Mouse (Mus musculus) lung, postnatal 0 days (tissue): ENCODE results near the gene Kmo.

Source experiments
- CTCF ChIP-seq: IDR thresholded peaks from 2 replicates; pipeline ENCODE4 v1.5.1; 2016; ENCODE audit warnings: antibody characterized with exemption, mild to moderate bottlenecking
- EP300 ChIP-seq: IDR thresholded peaks from 2 replicates; pipeline ENCODE4 v1.6.1; 2016; ENCODE audit warnings: antibody characterized with exemption, mild to moderate bottlenecking, control low read depth

DNA sequence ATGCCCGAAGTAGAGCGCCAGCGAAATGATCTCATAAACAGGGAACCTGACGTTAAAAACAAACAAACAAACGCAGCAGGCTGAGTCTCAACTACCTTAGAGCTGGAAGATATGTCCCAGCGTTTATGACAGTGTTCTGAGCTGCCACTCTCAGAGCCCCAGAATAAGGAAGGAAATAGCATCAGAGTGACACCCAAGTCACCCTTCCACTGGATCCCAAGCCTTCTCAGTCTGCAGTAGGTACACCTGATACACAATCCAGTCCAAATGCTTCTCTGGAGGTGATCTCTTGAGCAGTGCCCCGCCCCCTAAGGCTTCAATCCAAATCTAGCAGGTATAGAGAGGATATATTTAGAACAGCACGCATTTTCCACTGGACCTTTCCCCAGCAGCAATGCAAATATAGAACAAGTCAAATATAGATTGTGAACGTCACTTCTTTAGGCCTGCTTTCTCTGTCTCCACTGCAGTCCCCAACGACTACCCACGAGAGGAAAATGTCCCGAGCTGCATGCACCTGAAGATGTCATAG lies 73.3 kb downstream of the Kmo start:
- TF ChIP-seq EP300: no peak
- TF ChIP-seq CTCF: no peak
